Mouse (Mus musculus): ENCODE data around the gene BC030499.

The BC030499 gene

DNA sequence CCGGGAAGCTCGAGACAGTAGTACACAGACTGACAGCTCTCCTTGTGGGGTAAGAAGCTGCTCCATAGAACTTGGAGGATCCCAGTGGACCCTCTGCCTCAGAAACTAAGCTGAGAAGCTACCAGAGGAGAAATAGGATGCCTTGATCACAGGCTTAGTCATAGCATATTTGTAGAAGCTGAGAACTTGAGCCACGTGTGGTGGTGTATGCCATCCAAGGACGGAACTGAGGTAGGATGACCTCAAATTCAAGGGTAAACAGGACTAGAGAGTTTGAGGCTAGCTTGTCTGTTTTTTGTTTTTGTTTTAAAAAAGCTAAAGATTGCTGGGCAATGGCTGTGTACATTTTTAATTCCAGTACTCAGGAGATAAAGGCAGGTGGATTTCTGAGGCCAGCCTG is 14.6 kb downstream of the BC030499 start:
- no peak for DNase-seq (ENCODE audit: low spot score)

DNA sequence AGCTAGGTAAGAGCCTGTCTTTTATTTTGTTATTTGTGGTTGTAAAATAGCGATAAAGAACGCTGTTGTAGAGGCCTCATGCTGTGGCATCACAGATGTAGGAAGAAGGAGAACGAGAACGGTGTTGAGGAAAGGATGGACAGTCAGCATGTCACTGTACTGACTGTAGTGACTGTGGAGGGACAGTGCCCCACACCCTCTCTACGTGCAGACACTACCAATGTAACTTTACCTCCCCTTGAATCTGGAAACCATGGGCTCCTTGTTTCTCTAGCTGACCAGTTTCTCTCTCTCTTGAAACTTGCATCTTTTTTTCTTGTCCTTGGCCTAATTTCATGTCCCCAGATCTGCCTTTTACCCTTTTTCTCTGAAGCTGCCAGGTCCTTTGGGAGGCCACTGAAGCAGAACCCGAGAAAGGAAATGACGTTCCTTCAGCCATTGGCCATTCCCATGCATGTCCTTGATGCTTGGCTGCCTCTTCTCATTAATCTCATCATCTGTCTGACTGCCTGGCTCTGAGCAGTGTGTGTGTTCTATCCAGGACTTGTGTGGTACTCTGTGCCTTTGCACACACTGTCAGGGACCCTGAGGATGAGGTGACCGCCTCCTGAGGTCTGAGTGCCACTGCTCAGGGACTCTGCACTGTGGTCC is 20.3 kb downstream of the BC030499 start:
- no peak for DNase-seq (ENCODE audit: low spot score)

DNA sequence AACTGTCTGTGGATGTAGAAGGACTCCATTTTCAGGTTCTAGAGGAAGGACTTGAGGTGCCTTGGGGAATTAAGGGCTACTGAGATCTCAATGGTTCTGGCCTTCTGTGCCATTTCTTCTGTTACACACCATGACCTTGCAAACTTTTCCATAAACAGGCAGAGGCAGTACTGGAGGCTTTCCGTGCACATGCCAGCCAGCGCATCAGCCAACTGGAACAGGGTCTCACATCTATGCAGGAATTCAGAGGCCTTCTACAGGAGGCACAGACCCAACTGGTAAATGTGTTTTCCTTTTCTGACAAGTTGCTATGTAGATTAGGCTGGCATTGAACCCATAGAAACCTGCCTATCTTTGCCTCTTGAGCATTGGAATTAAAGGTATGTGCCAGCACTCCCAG is 23.0 kb downstream of the BC030499 start:
- peak; percentile 28 for DNase-seq (ENCODE audit: low spot score)

DNA sequence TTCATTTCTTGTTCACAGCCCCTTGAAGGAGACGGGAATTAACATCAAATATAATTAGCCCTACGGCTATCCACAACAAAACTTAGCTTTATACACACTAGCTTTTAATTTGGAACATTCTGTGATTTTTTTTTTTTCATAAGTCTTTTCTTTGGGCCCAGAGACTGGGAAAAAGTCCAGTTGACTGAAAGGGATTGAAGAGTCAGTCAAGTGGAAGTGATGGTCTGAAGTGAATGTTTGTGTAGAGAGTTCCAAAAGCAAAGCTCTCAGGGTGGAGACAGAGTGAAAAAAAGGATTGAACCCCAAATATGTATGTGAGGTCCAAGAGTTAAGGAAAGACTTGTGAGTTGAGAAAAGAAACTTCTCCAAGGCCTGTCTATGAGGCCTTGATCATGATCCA is 27.8 kb downstream of the BC030499 start:
- DNase-seq (ENCODE audit: low spot score): no peak

DNA sequence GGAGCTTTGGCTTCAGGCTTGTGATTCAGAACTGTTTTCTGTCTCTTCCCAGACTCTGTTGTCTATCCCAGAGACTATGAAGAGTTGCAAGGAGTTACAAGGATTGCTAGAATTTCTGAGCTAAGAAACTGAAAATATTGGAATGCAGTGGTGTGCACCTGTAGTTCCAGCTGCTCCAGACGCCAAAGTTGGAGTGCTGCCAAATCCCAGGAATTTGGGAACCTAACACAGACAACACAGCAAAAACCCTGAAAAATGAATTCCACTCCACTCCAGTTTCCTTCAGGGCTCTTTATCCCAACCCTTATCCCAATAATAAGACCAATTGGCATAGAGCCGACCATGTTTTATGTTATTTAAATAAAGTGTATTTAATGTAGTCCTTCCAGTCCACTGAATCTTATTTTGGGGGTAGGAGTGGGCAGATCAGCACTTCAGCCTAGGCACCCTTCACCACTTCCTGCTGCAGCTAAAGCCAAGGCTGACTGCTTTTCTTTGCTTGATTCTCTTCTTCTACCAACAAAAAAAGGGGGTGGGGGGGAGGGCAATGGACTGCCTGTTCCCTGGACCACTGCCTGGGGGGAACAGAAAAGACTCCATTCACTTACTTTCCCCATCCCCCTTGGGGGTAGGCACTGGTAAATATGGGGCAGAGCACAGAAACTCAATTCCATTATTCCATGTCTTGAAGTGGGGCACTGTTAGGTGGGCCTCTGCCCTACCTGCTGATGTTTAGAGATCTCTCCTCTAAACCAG is 31.6 kb downstream of the BC030499 start:
- no peak for DNase-seq (ENCODE audit: low spot score)

DNA sequence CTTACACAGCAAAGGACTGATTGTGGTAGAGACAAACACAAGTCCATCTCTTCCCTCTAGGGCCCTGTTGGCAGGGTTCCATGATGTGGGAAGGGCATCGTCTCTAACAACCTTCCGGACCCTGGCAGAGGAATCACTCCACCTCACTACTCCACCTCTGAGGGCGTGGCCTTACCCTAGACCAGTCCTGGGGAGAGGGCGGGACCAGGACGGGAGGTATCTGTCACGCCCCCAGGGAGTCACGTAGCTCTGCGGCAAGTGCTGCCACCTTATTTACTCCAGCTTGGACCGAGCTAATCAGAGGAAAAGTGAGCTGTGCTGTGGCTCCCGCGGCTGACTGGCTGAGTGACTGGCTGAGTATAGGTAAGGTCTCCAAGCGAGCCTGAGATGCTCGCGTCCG is 32.2 kb downstream of the BC030499 start, which contains the start of gene Aldoc:
TSS of gene Aldoc (plus strand) at position 109 of the 400 bp plus-strand sequence.
- DNase-seq (ENCODE audit: low spot score): no peak

DNA sequence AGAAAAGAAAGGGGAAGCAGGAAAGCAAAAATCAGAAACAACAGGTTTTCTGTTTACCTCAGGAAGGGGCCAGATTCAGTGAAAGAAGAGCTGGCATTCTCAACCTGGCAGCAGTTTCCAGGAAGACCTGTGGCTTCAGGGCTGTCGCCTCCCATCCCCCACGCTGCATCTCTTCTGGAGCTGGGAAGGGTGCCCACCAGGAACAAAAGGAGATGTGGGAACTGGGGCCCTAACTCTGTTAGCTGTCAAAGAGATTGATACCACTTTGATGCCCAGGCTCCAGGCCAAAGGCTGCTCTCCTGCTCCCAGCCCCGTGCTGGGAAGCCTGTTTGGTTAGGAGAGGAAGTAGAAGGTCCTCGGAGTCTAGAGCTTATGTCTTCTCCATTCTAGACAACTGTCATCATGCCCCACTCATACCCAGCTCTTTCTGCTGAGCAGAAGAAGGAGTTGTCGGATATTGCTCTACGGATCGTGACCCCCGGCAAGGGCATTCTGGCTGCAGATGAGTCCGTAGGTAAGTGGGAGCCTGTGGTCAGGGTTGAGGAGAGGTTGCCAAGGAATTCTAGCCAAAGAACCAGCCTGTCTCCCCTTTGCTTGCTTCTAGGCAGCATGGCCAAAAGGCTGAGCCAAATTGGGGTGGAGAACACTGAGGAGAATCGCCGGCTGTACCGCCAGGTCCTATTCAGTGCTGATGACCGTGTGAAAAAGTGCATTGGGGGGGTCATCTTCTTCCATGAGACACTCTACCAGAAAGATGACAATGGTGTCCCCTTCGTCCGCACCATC is 33.6 kb downstream of the BC030499 start:
- DNase-seq (ENCODE audit: low spot score): no peak

DNA sequence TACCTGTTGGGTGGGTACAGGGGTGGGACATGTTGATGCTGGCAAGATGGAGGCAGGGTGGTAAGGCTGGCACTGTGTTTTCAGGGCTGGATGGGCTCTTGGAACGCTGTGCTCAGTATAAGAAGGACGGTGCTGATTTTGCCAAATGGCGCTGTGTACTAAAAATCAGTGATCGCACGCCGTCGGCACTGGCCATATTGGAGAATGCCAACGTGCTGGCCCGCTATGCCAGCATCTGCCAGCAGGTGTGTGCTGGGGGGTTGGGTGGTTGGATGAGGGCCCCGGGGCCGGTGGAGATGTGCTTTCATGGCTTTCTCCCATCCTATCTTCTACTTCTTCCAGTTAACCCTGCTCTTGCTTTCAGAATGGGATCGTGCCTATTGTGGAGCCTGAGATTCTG is 34.3 kb downstream of the BC030499 start:
- DNase-seq (ENCODE audit: low spot score): no peak

DNA sequence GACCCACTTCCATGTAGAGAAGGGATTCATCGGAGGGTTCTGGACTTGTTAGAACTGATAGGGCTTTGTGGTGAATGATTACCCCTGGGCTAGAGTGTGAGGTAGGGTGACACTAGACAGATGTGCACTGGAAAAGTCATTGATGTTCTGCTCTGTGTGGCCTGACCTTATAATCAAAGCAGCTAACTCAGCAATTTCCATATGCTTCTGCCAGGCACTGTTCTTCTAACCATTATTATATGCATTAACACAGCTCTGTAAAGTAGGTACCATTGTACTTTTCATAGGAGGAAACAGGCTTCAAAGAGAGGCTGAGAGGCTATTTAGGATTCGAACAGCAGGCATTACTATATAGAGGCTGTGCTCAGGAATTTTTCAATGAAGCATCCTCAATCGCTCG is 36.6 kb downstream of the BC030499 start:
- DNase-seq (ENCODE audit: low spot score): no peak

DNA sequence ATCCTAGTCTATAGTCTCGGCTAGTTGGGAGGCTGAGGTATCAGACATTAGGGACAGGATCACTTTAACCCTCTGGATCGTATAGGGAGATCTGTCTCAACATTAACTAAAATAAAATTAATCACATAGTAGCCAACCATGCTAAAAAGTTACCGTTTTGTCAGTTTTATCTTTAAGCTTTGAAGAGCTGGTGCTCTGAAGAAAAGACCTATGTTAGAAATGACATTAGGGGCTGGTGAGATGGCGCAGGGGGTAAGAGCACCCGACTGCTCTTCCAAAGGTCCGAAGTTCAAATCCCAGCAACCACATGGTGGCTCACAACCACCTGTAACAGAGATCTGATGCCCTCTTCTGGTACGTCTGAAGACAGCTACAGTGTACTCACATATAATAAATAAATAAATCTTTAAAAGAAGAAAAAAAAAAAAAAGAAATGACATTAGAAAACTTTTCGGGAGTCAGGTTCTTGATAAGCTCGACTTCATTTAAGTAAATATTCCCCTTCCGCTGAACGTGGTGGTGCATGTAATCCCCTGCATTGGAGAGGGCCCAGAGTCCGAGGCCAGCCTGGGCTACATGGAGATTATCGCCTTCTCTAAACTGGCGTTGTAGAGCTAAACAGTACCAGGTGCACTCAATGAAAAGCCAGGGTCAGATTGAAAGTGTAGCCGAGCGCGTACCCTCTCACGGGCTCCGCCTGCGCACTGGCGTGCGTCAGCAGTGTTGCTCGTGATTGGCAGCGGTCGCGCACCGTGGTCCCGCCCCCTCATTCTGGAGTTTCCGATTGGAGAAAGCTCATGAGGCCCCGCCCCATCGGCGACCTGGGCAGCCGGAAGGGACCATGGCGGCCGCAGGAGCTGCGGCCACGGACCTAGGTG is 37.2 kb downstream of the BC030499 start, which contains the start of gene Pigs:
TSS of gene Pigs (plus strand) at position 782 of the 878 bp plus-strand sequence.
- DNase-seq (ENCODE audit: low spot score): peak; percentile 96

DNA sequence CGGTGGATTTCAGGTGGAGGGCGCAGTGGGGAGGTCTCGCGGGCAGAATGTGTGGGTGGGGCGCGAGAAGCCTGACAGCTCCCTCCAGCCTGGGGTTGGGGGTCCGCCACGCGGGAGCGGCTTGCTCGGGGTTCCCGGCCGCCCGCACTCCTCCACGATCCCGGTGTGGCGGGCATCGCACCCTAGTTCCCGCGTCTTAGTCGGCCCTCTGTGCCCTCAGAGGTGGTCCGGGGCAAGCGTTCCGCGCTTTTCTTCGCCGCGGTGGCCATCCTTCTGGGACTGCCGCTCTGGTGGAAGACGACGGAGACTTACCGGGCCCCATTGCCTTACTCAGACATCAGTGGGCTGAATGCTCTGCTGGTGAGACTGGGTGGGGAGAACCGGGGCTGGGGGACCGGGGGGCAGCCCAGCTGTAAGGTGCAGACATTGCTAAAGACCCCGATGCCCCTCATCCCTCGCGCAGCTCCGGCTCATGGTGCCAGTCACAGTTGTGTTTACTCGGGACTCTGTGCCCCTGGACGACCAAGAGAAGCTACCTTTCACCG is 37.9 kb downstream of the BC030499 start:
- no peak for DNase-seq (ENCODE audit: low spot score)

DNA sequence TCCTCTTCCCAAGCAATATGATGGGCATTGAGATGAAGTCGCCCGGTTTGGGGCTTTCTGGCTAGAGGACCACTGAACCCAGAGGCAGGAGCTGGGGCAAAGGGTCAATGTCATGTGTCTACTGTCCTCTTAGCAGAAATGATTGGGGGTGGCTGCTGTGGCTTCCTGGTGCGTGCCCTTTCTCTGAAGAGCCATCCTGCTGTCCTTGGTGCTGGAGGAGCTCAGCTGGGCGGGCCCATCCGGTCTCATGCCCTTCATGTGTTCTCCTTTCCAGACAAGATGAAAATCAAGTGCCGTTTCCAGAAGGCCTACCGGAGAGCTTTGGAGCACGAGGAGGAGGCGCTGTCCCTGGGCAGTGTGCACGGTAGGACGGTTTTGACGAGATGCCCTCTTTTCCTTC is 42.0 kb downstream of the BC030499 start:
- no peak for DNase-seq (ENCODE audit: low spot score)

DNA sequence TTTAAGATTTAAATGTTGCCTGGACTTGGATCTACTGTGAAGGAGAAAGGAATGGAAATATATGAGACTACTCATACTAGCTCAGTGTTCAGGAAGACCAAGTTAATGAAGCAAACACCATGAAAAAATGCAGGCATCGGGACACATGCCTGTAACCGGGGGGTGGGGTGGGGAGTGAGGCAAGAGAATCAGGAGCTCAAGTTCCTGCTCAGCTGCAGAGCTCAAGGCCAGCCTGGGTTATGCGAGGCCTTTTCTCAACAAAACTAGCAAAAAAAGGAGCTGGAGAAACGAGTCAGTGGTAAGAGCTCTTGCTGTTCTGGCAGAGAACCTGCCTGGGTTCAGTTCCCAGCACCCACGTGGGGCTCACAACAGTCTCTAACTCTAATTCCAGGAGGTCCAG is 43.4 kb downstream of the BC030499 start:
- DNase-seq (ENCODE audit: low spot score): no peak

DNA sequence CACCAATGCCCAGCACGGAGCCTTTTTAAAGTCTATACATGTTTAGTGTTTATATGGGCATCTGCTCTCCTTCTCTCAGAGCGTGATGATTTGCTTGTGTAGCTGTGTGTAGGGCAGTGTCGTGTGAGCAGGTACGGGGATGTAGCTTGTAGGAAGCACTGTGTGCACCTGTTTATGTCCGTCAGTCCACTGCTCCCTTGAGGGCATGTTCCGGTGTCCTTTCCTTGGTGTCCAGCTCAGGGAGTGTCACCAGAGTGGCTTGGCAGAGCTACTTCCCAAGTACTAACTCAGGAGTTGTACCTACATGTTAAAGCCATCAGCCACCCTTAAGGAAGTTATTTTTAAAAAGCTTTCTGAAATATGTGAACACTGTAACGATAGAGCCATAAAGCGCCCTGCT is 46.4 kb downstream of the BC030499 start:
- DNase-seq (ENCODE audit: low spot score): no peak

DNA sequence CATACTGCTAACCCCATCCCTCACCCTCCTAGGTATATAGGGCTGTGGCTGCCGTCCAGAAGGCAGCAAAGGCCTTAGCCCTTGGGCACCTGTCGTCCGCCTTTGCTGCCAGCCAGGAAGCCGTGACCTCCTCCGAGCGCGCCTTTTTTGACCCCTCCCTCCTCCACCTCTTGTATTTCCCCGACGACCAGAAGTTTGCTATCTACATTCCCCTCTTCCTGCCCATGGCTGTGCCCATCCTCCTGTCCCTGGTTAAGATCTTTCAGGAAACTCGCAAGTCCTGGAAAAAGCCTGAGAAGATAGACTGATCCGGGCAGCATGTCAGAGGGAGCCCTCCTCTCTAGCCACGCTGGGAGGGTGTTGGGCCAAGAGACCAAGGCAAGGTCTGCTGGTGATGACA is 51.1 kb downstream of the BC030499 start:
- no peak for DNase-seq (ENCODE audit: low spot score)

DNA sequence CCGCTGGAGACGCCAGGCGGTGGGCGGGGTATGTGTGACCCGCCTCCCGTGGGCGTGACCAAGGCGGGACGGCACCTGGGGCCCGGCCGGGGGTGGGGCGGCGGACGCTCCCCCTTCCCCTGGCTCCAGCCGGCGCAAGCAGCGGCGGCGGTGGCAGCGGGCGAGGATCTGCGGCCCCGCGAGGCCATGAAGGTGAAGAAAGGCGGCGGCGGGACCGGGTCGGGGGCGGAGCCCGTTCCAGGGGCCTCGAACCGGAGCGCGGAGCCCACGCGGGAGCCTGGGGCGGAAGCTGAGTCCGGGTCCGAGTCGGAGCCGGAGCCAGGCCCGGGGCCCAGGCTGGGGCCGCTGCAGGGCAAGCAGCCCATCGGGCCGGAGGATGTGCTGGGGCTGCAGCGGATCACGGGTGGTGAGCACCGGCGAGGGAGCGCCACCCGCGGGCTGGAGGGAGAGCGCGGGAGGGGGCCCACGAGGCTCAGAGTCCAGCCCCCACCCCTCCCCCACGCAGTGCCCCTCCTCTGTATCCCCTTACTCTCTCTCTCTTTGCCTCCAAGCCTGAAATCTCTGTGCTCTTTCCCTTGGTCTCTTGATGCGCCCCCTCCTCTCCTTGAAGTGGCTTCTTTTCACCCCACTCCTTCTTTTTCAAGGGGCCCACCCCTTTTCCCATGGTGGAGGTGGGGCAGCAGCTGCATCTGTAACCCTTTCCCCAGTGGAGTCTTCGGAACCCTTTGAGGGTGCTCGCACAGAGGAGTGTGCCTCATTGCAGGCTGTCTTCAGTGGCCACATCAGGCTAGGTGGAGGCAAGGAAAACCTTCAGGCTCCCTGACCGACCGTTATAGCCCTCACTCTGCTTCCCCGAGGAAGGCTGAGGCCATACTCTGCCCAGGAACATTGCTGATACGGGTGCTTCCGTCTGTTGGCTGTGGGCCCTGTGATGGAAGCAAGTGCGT is 53.0 kb downstream of the BC030499 start, which contains the start of gene Unc119:
TSS of gene Unc119 (plus strand) at position 102 of the 947 bp plus-strand sequence.
- peak; percentile 68 for DNase-seq (ENCODE audit: low spot score)

DNA sequence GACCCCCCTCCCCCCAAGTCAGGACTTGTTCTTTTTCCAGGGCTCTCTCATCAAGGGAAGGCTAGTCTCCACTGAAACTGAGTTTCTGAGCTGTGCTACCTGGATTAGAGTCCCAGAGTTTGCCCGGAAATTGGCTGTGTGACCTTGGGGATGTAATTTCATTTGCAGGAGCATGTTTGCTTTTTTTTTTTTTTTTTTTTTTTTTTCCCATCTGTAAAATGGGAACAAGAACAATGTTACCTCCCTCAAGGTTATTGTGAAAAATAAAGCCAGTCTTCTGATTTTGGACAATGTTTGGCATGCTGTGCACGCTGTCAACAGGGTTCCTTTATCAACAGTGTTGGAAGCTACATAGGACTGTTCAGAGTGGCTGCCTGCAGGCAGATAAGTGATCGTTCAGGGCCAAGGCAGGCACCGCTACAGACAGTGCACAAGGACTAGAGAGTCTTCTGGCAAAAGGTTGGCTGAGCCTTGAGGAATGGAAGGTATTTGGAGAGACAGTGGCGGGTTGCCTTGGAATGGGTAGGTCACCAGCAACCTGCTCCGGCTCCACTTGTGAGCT is 53.8 kb downstream of the BC030499 start:
- no peak for DNase-seq (ENCODE audit: low spot score)

DNA sequence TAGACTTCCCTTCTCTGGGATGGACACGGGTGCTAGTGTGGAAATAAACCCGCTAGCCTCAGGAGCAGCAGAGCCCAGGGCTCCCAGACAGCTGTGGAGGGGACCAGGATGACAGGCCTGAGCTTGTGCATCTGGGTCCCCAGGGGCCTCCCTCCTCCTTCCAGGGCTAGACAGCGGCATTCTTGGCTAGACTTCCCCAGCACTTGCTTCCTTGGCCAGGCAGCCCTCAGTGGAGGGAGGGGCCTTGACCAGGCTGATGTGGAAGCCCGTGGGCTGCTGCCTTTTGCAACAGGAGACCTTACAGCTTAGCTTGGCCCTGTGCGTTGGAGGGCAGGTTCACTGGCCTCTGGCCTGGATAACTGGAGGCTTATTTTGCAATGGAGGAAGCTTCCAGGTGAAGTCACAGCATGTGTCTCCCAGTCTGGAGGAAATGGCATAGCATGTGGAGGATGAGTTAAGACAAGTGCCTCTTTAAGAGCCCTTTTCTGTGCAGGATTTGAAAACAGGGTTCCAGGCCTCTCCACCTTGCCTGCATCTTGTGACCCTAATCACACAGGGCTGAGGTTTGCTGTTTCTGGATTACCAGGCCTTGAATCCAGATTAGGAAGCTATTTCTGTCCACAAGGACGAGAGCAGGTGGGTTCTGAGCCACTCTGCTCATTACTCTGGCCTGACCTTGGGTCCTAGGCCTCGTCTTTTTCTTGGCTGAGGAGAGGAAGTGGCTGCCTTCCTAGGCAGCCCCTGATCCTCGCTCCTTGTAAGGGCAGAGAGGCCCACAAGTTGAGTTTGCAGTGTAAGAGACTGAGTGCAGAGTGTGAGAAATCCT is 54.5 kb downstream of the BC030499 start:
- DNase-seq (ENCODE audit: low spot score): peak; percentile 78

DNA sequence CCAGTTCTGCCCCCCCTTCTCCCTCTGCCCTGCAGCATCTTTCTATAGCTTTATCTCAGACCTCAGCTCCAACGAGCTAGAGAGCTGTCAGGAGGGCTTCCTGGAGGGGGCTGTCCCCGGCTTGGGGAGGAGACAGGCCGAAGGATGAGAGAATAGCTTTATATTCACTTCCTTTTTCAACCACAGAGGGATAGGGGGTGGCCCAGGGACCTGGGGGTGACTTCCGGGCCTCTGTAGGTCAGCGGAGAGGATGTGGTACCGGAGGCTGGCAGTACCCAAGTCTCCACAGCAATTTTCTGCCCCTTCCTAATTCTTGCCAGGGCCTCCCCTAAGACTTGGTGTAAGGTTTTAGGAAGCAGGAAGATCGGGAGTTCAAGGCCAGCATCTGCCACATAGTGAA is 55.2 kb downstream of the BC030499 start:
- DNase-seq (ENCODE audit: low spot score): no peak

All from adipocyte (in vitro differentiated cells).